Mouse (Mus musculus): Measurements from ENCODE around the gene Pitpnm2. TPM values are rescaled to one million over a fixed set of nuclear protein-coding genes. Genes with fewer than 3 reads are reported as not detected.
"Not testable (repeated sequence)": the region's sequence is repeated elsewhere in the genome, so short reads cannot be mapped to it uniquely, and the experiment has no call there.

Gene Pitpnm2
- 8.8 and 9.8 TPM in 2 replicates for polyA plus RNA-seq (2014; fragmentation: Nextera tagmentation; extraction: Ambion mirVana)

DNA sequence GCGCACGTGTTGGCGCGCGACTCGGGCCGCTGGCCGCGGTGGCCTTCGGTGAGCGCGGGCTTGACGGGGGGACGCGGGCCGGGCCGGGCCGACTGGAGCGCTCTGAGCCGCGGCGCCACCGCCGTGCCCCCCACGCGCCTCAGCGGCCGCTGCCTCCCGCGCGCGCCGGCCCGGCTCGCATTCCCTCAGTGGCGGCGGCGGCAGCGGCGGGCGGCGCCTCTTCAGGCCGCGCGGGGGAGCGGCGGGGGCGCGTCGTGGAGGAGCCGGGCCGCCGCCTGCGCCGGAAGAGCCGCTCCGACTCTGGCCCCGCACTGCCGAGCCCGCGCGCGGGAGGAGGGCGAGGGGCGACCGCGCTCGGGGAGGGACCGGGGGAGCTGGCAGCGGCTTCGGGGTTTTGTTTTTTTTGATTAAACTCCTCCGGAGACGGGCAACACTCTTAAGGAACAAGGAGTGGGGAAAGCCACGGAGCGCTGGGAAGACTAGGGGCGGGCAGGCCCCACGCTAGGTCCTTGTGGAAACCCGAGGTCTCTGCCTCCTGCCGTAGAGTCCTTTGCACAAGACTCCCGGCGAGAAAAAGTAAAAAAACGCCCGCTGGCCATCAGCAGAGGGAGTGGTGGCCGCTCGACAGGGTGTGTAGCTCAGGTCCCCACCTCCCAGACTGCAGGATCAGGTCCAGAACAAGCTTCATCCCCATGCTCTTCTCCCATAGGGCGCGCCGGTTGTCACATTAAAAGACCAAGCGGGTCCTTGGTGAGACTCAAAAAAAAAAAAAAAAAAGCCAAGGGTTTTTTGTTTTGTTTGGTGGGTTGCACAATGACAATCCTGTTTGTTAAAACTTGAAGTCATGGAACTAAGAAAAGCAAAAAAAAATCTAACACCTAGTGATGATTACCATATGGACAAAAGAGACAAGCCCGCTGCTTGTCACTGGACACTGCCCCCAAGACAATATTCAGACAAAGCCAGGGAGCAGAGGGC, at the start of gene Pitpnm2:
Pitpnm2 (minus strand) TSS at position 147 of the 978 bp plus-strand sequence.
- peak within 1 kb of the TSS; percentile 94 for H3K4me2 ChIP-seq
- H3K9me3 ChIP-seq (ENCODE audit: low read depth, low read length), result no peaks in the 10 kb centered on the region
- DNase-seq (peak; percentile 81), ATAC-seq (ENCODE audit: insufficient read depth) (peak; percentile 79)
- peaks cover 12% of the 10 kb centered on the region; the same call in 1 of the 2 replicates for H3K4me1 ChIP-seq (ENCODE audit: insufficient read depth)
- under 1% methylated on average over 63 of the region's 90 CpGs for WGBS
- peak within 1 kb of the TSS; percentile 86 for H3K9ac ChIP-seq
- peaks cover 15% of the 10 kb centered on the region for H3K36me3 ChIP-seq (ENCODE audit: insufficient read depth)
- peak within 1 kb of the TSS; percentile 83 for H3K27ac ChIP-seq (ENCODE audit: low read depth)
- TF ChIP-seq CTCF (IDR thresholded peaks at IDR 0.05; ENCODE audit: low read depth), result no peak
- peak within 1 kb of the TSS; percentile 66 for H3K4me3 ChIP-seq (ENCODE audit: low read depth, low read length)
- no peaks in the 10 kb centered on the region for H3K27me3 ChIP-seq (ENCODE audit: insufficient read depth, low read length)

DNA sequence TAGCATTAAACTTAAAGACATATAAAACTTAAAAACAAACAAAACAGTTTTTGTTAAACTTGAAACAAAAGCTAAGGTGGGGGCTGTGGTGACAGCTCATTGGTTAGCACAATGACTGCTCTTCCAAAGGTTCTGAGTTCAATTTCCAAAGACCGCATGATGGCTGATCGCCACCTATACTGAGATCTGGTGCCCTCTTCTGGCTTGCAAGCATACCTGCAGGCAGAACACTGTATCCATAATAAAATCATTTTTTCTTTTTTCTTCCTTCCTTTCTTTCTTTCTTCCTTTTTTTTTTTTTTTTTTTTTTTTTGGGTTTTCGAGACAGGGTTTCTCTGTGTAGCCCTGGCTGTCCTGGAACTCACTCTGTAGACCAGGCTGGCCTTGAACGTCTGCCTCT, 49.7 kb upstream of the Pitpnm2 start:
- not testable (repeated sequence) for H3K9me3 ChIP-seq (ENCODE audit: low read depth, low read length); H3K4me2 ChIP-seq; ATAC-seq (ENCODE audit: insufficient read depth); H3K27me3 ChIP-seq (ENCODE audit: insufficient read depth, low read length); H3K27ac ChIP-seq (ENCODE audit: low read depth); H3K4me3 ChIP-seq (ENCODE audit: low read depth, low read length); H3K4me1 ChIP-seq (ENCODE audit: insufficient read depth); H3K9ac ChIP-seq
- WGBS, result 61% methylated on average over 3 of the region's 4 CpGs
- peaks cover 59% of the 10 kb centered on the region for H3K36me3 ChIP-seq (ENCODE audit: insufficient read depth)
- peak; percentile 67 for DNase-seq
- TF ChIP-seq CTCF (IDR thresholded peaks at IDR 0.05; ENCODE audit: low read depth), result peak; percentile 72

DNA sequence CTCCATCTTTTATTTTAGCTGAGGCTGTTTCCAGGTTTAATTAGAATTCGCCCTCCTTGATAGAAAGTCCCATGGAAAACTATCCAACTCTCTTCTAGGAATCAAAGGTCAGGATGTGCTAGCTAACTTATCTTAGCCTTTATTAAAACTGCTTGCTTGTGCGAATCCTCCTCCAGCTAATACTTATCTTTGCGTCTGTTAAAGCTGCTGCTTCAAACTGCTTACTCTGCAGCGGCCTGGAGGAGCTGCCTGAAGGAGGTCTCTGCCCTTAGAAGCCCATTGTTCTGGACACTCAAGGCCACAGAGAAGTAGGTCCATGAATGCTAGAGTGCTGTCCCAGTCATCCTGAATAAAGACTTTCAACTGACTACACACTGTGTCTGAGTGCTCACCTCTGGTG, 46.9 kb upstream of the Pitpnm2 start:
- Histone ChIP-seq H3K36me3 (ENCODE audit: insufficient read depth) (peaks cover 60% of the 10 kb centered on the region), H3K27me3 (ENCODE audit: insufficient read depth, low read length) (no peaks in the 10 kb centered on the region), H3K4me1 (ENCODE audit: insufficient read depth) (no peaks in the 10 kb centered on the region), H3K27ac (ENCODE audit: low read depth) (no peak overlapping the region), H3K9ac (no peak overlapping the region), H3K4me2 (no peak overlapping the region), H3K9me3 (ENCODE audit: low read depth, low read length) (no peaks in the 10 kb centered on the region), H3K4me3 (ENCODE audit: low read depth, low read length) (no peak overlapping the region)
- TF ChIP-seq CTCF (IDR thresholded peaks at IDR 0.05; ENCODE audit: low read depth), result no peak
- WGBS, result 93% methylated on average over 4 of the region's 4 CpGs
- ATAC-seq (ENCODE audit: insufficient read depth) (no peak), DNase-seq (no peak)

DNA sequence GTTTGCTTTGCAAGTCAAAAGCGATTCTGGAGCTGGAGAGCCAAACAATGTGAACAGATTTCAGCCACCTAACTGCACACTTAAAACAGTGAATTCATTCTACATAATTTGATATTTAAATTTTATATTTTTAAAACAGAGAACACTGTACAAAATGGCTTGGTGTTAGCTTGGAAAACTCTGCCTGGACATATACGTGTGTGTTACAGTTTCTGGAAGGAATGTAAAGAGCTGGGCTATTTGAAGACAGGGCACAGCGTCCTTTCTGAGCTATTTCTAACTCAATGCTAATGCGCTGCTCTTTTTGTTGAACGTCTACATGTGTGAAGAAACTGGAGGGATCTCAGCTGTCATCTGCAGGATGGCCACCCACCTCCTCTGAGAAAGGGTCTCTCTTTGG, 44.4 kb upstream of the Pitpnm2 start:
- TF ChIP-seq CTCF (IDR thresholded peaks at IDR 0.05; ENCODE audit: low read depth), result no peak
- DNase-seq (no peak), ATAC-seq (ENCODE audit: insufficient read depth) (no peak)
- WGBS, result 89% methylated on average over 5 of the region's 5 CpGs
- no peak overlapping the region for H3K27ac ChIP-seq (ENCODE audit: low read depth)
- H3K36me3 ChIP-seq (ENCODE audit: insufficient read depth), result peaks cover 74% of the 10 kb centered on the region
- no peaks in the 10 kb centered on the region for H3K27me3 ChIP-seq (ENCODE audit: insufficient read depth, low read length)
- H3K4me2 ChIP-seq, result no peak overlapping the region
- no peak overlapping the region for H3K4me3 ChIP-seq (ENCODE audit: low read depth, low read length)
- no peaks in the 10 kb centered on the region for H3K9me3 ChIP-seq (ENCODE audit: low read depth, low read length)
- no peaks in the 10 kb centered on the region for H3K4me1 ChIP-seq (ENCODE audit: insufficient read depth)
- H3K9ac ChIP-seq, result no peak overlapping the region

DNA sequence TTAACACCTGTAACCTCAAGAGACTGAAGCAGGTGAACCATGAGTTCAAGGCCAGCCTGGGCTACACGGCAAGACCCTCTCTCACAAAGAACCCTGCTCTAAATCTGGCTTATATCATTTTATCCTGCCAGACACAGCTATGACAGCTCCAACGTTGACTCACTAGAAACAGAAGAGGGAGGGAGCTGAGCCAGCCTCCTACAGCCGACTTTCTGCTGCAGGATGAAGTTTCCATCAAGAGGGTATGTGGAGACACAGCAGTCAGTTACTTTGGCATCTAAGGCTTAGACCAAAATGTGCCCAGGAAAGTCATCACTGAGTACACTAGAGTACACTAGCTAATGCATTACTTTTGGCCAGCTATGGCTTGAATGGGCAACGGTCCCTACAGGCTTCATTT, 40.7 kb upstream of the Pitpnm2 start:
- Histone ChIP-seq H3K36me3 (ENCODE audit: insufficient read depth) (peaks cover 80% of the 10 kb centered on the region), H3K4me3 (ENCODE audit: low read depth, low read length) (no peak overlapping the region), H3K9ac (no peak overlapping the region), H3K4me1 (ENCODE audit: insufficient read depth) (no peaks in the 10 kb centered on the region), H3K4me2 (no peak overlapping the region), H3K27me3 (ENCODE audit: insufficient read depth, low read length) (no peaks in the 10 kb centered on the region), H3K27ac (ENCODE audit: low read depth) (no peak overlapping the region), H3K9me3 (ENCODE audit: low read depth, low read length) (0 out of 2 replicates have a peak, but pooled peaks cover 4% of the 10 kb centered on the region)
- ATAC-seq (ENCODE audit: insufficient read depth), result no peak
- 89% methylated on average over 4 of the region's 4 CpGs for WGBS
- no peak for DNase-seq
- TF ChIP-seq CTCF (IDR thresholded peaks at IDR 0.05; ENCODE audit: low read depth), result no peak

DNA sequence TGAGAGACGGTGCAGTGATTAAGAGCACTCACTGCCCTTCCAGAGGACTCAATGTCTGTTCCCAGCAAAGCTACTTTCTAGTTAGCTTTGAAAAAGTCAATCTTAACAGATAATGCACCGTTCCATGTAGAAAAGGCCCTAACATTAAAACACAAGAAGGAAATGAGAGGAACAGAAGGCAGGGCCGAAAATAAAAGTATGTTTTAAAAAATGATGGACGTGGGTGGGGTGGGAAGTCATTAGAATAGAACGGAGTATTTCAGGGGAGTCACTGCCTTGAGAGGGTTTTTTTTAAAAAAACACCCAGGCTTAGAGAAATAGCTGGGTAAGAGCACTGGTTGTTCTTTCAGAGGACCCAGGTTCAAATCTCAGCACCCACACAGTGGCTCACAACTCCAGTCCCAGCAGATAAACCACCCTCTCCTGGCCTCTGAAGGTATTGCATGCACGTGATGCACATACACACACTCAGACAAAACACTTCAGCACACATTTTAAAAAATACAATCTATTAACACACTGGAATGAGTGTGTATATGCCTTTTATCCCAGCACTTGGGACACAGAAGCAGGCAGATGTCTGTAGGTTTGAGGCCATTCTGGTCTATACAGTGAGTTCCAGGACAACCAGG, 38.2 kb upstream of the Pitpnm2 start:
- H3K4me2 ChIP-seq, result no peak overlapping the region
- no peak overlapping the region for H3K27ac ChIP-seq (ENCODE audit: low read depth)
- no peak for ATAC-seq (ENCODE audit: insufficient read depth)
- TF ChIP-seq CTCF (IDR thresholded peaks at IDR 0.05; ENCODE audit: low read depth), result peak; percentile 27; the same call in 1 of the 2 replicates
- no peaks in the 10 kb centered on the region for H3K4me1 ChIP-seq (ENCODE audit: insufficient read depth)
- H3K27me3 ChIP-seq (ENCODE audit: insufficient read depth, low read length), result no peaks in the 10 kb centered on the region
- H3K9me3 ChIP-seq (ENCODE audit: low read depth, low read length), result 0 out of 2 replicates have a peak, but pooled peaks cover 4% of the 10 kb centered on the region
- H3K4me3 ChIP-seq (ENCODE audit: low read depth, low read length), result no peak overlapping the region
- H3K9ac ChIP-seq, result no peak overlapping the region
- peaks cover 78% of the 10 kb centered on the region for H3K36me3 ChIP-seq (ENCODE audit: insufficient read depth)
- 96% methylated on average over 6 of the region's 6 CpGs for WGBS
- no peak for DNase-seq

DNA sequence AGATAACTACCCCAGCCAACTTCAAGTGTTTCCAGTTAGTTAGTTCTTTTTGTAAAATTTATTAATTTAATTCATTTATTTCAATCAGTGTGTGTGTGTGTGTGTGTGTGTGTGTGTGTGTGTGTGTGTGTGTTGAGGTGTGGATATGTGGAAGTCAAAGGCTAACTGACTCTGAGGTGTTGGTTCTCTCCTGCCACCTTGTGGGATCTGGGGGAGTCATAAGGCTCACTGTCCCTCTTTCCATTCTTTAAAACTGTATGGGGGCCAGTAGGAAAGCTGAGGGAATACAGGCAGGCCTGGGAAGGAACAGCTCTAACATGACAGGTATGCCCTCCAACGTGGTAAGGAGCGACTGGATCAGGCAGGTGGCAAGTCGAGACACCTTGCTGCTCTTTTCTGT, 34.8 kb upstream of the Pitpnm2 start:
- Histone ChIP-seq H3K4me2 (no peak overlapping the region), H3K27ac (ENCODE audit: low read depth) (no peak overlapping the region), H3K4me1 (ENCODE audit: insufficient read depth) (no peaks in the 10 kb centered on the region), H3K4me3 (ENCODE audit: low read depth, low read length) (no peak overlapping the region), H3K27me3 (ENCODE audit: insufficient read depth, low read length) (no peaks in the 10 kb centered on the region), H3K9ac (no peak overlapping the region), H3K9me3 (ENCODE audit: low read depth, low read length) (0 out of 2 replicates have a peak, but pooled peaks cover 4% of the 10 kb centered on the region), H3K36me3 (ENCODE audit: insufficient read depth) (peaks cover 66% of the 10 kb centered on the region)
- peak; percentile 58 for TF ChIP-seq CTCF (IDR thresholded peaks at IDR 0.05; ENCODE audit: low read depth)
- WGBS, result 59% methylated on average over 3 of the region's 3 CpGs
- ATAC-seq (ENCODE audit: insufficient read depth), result no peak
- peak; percentile 36 for DNase-seq
